Mouse (Mus musculus) midbrain, embryonic 16.5 days (tissue): ENCODE data around the gene Padi1. TPM values are rescaled to one million over a fixed set of nuclear protein-coding genes. Genes with fewer than 3 reads are reported as not detected.

Experiments
- ATAC-seq: fragments of 200-750 bp; cut with Nextera tagmentation; 2 replicates; pipeline ENCODE4 v1.8.0; 2017; ENCODE audit warnings: moderate TSS enrichment
- H3K27ac ChIP-seq: fragments of 300-500 bp; sonication (generic); 2 replicates; pipeline ENCODE4 v1.5.1; 2014; ENCODE audit warnings: mild to moderate bottlenecking, low read length, mixed read lengths
- H3K27me3 ChIP-seq: fragments of 300-500 bp; sonication (generic); 2 replicates; pipeline ENCODE4 v1.6.1; 2014; ENCODE audit warnings: low read depth, low read length, mixed read lengths; ENCODE audit not compliant: control insufficient read depth, insufficient read depth
- H3K36me3 ChIP-seq: fragments of 300-500 bp; sonication (generic); 2 replicates; pipeline ENCODE4 v1.6.1; 2014; ENCODE audit warnings: mild to moderate bottlenecking, low read length, moderate library complexity, mixed read lengths; ENCODE audit not compliant: control insufficient read depth, insufficient read depth
- H3K4me1 ChIP-seq: fragments of 300-500 bp; sonication (generic); 2 replicates; pipeline ENCODE4 v1.6.1; 2014; ENCODE audit warnings: mild to moderate bottlenecking, low read length, mixed read lengths; ENCODE audit not compliant: control insufficient read depth, insufficient read depth
- H3K4me2 ChIP-seq: fragments of 300-500 bp; sonication (generic); 2 replicates; pipeline ENCODE4 v1.6.1; 2014; ENCODE audit warnings: mild to moderate bottlenecking, low read length, mixed read lengths
- H3K4me3 ChIP-seq: fragments of 300-500 bp; sonication (generic); 2 replicates; pipeline ENCODE4 v1.5.1; 2014; ENCODE audit warnings: low read depth, mild to moderate bottlenecking, low read length, moderate library complexity, mixed read lengths
- H3K9ac ChIP-seq: fragments of 300-500 bp; sonication (generic); 2 replicates; pipeline ENCODE4 v1.6.1; 2014; ENCODE audit warnings: low read depth, low read length, mixed read lengths
- H3K9me3 ChIP-seq: fragments of 300-500 bp; sonication (generic); replicated peaks from 2 replicates; pipeline ENCODE4 v1.6.1; 2014; ENCODE audit warnings: mild to moderate bottlenecking, low read length, mixed read lengths; ENCODE audit not compliant: control insufficient read depth, poor library complexity, severe bottlenecking
- WGBS: fragments of 180-500 bp; shearing (Covaris S2); extraction: QIAGEN DNeasy Blood & Tissue Kit; methylation state at CpG from one replicate; pipeline ENCODE4 v1.1.7; 2014; 5-methylcytosine and 5-hydroxymethylcytosine counted together
- polyA plus RNA-seq: library from polyadenylated mRNA; unstranded; fragments of >200 nt; fragmentation: Nextera tagmentation; extraction: Ambion mirVana; gene quantifications from 2 replicates; pipeline ENCODE4 v1.2.1, GENCODE M21; 2015

The Padi1 gene
- polyA plus RNA-seq, 1 experiment from 2014 or later, result 0.09 TPM

GRCm38 (mm10) chr4:140804601-140805000 lies 41.0 kb downstream of the Padi1 start:
- no peaks in the 10 kb centered on the region for H3K9me3 ChIP-seq
- H3K9ac ChIP-seq, result no peak overlapping the region
- no peaks in the 10 kb centered on the region for H3K36me3 ChIP-seq
- H3K4me2 ChIP-seq, result no peak overlapping the region
- H3K4me3 ChIP-seq, result no peak overlapping the region
- H3K27ac ChIP-seq, result no peak overlapping the region
- no peak for ATAC-seq
- no peaks in the 10 kb centered on the region for H3K27me3 ChIP-seq
- WGBS, result 85% methylated on average over 9 of the region's 9 CpGs
- H3K4me1 ChIP-seq, result no peaks in the 10 kb centered on the region

- Histone ChIP-seq H3K9me3 (no peaks in the 10 kb centered on the region), H3K9ac (no peak overlapping the region), H3K36me3 (no peaks in the 10 kb centered on the region), H3K27ac (no peak overlapping the region), H3K27me3 (no peaks in the 10 kb centered on the region), H3K4me1 (no peaks in the 10 kb centered on the region), H3K4me2 (no peak overlapping the region), H3K4me3 (no peak overlapping the region)
- 81% methylated on average over 3 of the region's 3 CpGs for WGBS
- no peak for ATAC-seq
These were observed 44.2 kb downstream of the Padi1 start for GRCm38 (mm10) chr4:140801364-140801763.

- H3K4me3 ChIP-seq, result no peak overlapping the region
- ATAC-seq, result no peak
- no peak overlapping the region for H3K9ac ChIP-seq
- no peaks in the 10 kb centered on the region for H3K27me3 ChIP-seq
- H3K4me2 ChIP-seq, result no peak overlapping the region
- no peaks in the 10 kb centered on the region for H3K9me3 ChIP-seq
- H3K27ac ChIP-seq, result no peak overlapping the region
- no peaks in the 10 kb centered on the region for H3K36me3 ChIP-seq
- H3K4me1 ChIP-seq, result no peaks in the 10 kb centered on the region
- WGBS, result 81% methylated on average over 3 of the region's 3 CpGs
These were observed 48.8 kb downstream of the Padi1 start for GRCm38 (mm10) chr4:140796786-140797185.

- Histone ChIP-seq H3K27ac (no peak overlapping the region), H3K27me3 (no peaks in the 10 kb centered on the region), H3K4me1 (no peaks in the 10 kb centered on the region), H3K9me3 (no peaks in the 10 kb centered on the region), H3K4me2 (no peak overlapping the region), H3K36me3 (no peaks in the 10 kb centered on the region), H3K9ac (no peak overlapping the region), H3K4me3 (no peak overlapping the region)
- 81% methylated on average over 9 of the region's 9 CpGs for WGBS
- no peak for ATAC-seq
These were observed 50.9 kb downstream of the Padi1 start for GRCm38 (mm10) chr4:140794678-140795077.

- no peak for ATAC-seq
- Histone ChIP-seq H3K4me2 (no peak overlapping the region), H3K36me3 (no peaks in the 10 kb centered on the region), H3K4me3 (no peak overlapping the region), H3K9me3 (no peaks in the 10 kb centered on the region), H3K27ac (no peak overlapping the region), H3K9ac (no peak overlapping the region), H3K27me3 (no peaks in the 10 kb centered on the region), H3K4me1 (no peaks in the 10 kb centered on the region)
- WGBS, result 45% methylated on average over 9 of the region's 9 CpGs
These were observed 51.8 kb downstream of the Padi1 start for GRCm38 (mm10) chr4:140793795-140794194.

- Histone ChIP-seq H3K4me3 (no peak overlapping the region), H3K27me3 (no peaks in the 10 kb centered on the region), H3K36me3 (no peaks in the 10 kb centered on the region), H3K9me3 (no peaks in the 10 kb centered on the region), H3K4me1 (no peaks in the 10 kb centered on the region), H3K27ac (no peak overlapping the region), H3K9ac (no peak overlapping the region), H3K4me2 (no peak overlapping the region)
- 91% methylated on average over 7 of the region's 7 CpGs for WGBS
- no peak for ATAC-seq
These were observed 53.0 kb downstream of the Padi1 start for GRCm38 (mm10) chr4:140792584-140792983.

- no peak overlapping the region for H3K27ac ChIP-seq
- H3K4me3 ChIP-seq, result no peak overlapping the region
- no peak overlapping the region for H3K4me2 ChIP-seq
- H3K4me1 ChIP-seq, result no peaks in the 10 kb centered on the region
- no peak overlapping the region for H3K9ac ChIP-seq
- no peaks in the 10 kb centered on the region for H3K36me3 ChIP-seq
- no peak for ATAC-seq
- H3K9me3 ChIP-seq, result no peaks in the 10 kb centered on the region
- no peaks in the 10 kb centered on the region for H3K27me3 ChIP-seq
- WGBS, result 79% methylated on average over 16 of the region's 16 CpGs
These were observed 54.5 kb downstream of the Padi1 start for GRCm38 (mm10) chr4:140791071-140791470.

GRCm38 (mm10) chr4:140789983-140790382 lies 55.6 kb downstream of the Padi1 start:
- 96% methylated on average over 4 of the region's 4 CpGs for WGBS
- no peak overlapping the region for H3K9ac ChIP-seq
- H3K4me2 ChIP-seq, result no peak overlapping the region
- no peaks in the 10 kb centered on the region for H3K36me3 ChIP-seq
- no peaks in the 10 kb centered on the region for H3K27me3 ChIP-seq
- no peak for ATAC-seq
- no peak overlapping the region for H3K4me3 ChIP-seq
- H3K27ac ChIP-seq, result no peak overlapping the region
- H3K9me3 ChIP-seq, result no peaks in the 10 kb centered on the region
- H3K4me1 ChIP-seq, result no peaks in the 10 kb centered on the region

GRCm38 (mm10) chr4:140788983-140789382 lies 56.6 kb downstream of the Padi1 start:
- H3K36me3 ChIP-seq, result no peaks in the 10 kb centered on the region
- H3K4me3 ChIP-seq, result no peak overlapping the region
- H3K9me3 ChIP-seq, result no peaks in the 10 kb centered on the region
- H3K27ac ChIP-seq, result no peak overlapping the region
- H3K4me1 ChIP-seq, result no peaks in the 10 kb centered on the region
- no peak overlapping the region for H3K4me2 ChIP-seq
- WGBS, result 41% methylated on average over 6 of the region's 6 CpGs
- H3K27me3 ChIP-seq, result no peaks in the 10 kb centered on the region
- no peak overlapping the region for H3K9ac ChIP-seq
- no peak for ATAC-seq

GRCm38 (mm10) chr4:140788264-140788663 lies 57.3 kb downstream of the Padi1 start:
- no peak for ATAC-seq
- Histone ChIP-seq H3K9me3 (no peaks in the 10 kb centered on the region), H3K27ac (no peak overlapping the region), H3K4me3 (no peak overlapping the region), H3K36me3 (no peaks in the 10 kb centered on the region), H3K4me1 (no peaks in the 10 kb centered on the region), H3K9ac (no peak overlapping the region), H3K4me2 (no peak overlapping the region), H3K27me3 (no peaks in the 10 kb centered on the region)
- 79% methylated on average over 6 of the region's 6 CpGs for WGBS
